Mouse (Mus musculus) lung, postnatal 0 days (tissue): ENCODE data around the gene Nek8.

Source experiments
- CTCF ChIP-seq: IDR thresholded peaks from 2 replicates; pipeline ENCODE4 v1.5.1; 2016; ENCODE audit warnings: antibody characterized with exemption, mild to moderate bottlenecking
- EP300 ChIP-seq: IDR thresholded peaks from 2 replicates; pipeline ENCODE4 v1.6.1; 2016; ENCODE audit warnings: antibody characterized with exemption, mild to moderate bottlenecking, control low read depth

- peak; percentile 99 for TF ChIP-seq CTCF
- TF ChIP-seq EP300: no peak
Observed at GRCm38 (mm10) chr11:78159096-78159495, 17.4 kb downstream of the Nek8 start.
